Comparison of ENCODE assay signal across 7 mouse cellular contexts in genomic region chr7:19265928-19266822, GRCm38 (mm10). TPM values are rescaled to one million over a fixed set of nuclear protein-coding genes. Genes with fewer than 3 reads are reported as not detected.
DNase-seq lines count a peak whose midpoint lies in the region; ATAC-seq lines count a peak whose summit lies in the region.

No protein-coding gene starts in this region.

- H3K36me3 ChIP-seq in heart, embryonic 13.5 days: peaks cover 66% of the 10 kb centered on the region
- H3K36me3 ChIP-seq in liver, embryonic 13.5 days: peaks cover 45% of the 10 kb centered on the region

- peak overlapping the region; percentile 24; the same call in 1 of the 2 replicates for H3K27ac ChIP-seq in heart, embryonic 13.5 days (replicated peaks)
- peak overlapping the region; percentile 91 for H3K27ac ChIP-seq in liver, embryonic 13.5 days

- no peaks in the 10 kb centered on the region for H3K9me3 ChIP-seq in heart, embryonic 13.5 days
- H3K9me3 ChIP-seq in liver, embryonic 13.5 days (replicated peaks): no peaks in the 10 kb centered on the region

- H3K9ac ChIP-seq in heart, embryonic 13.5 days: peak overlapping the region; percentile 63
- H3K9ac ChIP-seq in liver, embryonic 13.5 days: peak overlapping the region; percentile 72

- no peaks in the 10 kb centered on the region for H3K27me3 ChIP-seq in heart, embryonic 13.5 days (replicated peaks)
- no peaks in the 10 kb centered on the region for H3K27me3 ChIP-seq in liver, embryonic 13.5 days

- peak overlapping the region; percentile 28; the same call in 1 of the 2 replicates for H3K4me2 ChIP-seq in heart, embryonic 13.5 days
- peak overlapping the region; percentile 100 for H3K4me2 ChIP-seq in liver, embryonic 13.5 days

- DNase-seq in 3134 (ENCODE audit: extremely low read depth, insufficient read length, low spot score): peak; percentile 59
- peak; percentile 83 to 85 for DNase-seq in B cell, adult 2 months
- no peak for DNase-seq in liver, embryonic 13.5 days
- peak; percentile 43 to 63 for DNase-seq in spleen, postnatal 10 days (ENCODE audit: low spot score in 2 of 2)
- no peak for DNase-seq in neural tube, embryonic 10.5 days (ENCODE audit: extremely low spot score, low spot score)
- DNase-seq in frontal cortex, postnatal 25 days (ENCODE audit: low spot score in 2 of 2): no peak

- no peak overlapping the region for H3K4me3 ChIP-seq in heart, embryonic 13.5 days
- peak overlapping the region; percentile 40 for H3K4me3 ChIP-seq in liver, embryonic 13.5 days (replicated peaks)

- ATAC-seq in heart, embryonic 13.5 days (ENCODE audit: extremely low read depth, insufficient number of reproducible peaks, low FRiP score, low TSS enrichment): no peak
- ATAC-seq in liver, embryonic 13.5 days (ENCODE audit: low read depth): 0 out of 2 replicates have a peak, but pooled peaks have one; percentile 9

- WGBS in heart, embryonic 13.5 days: 63% methylated on average over 10 of the region's 10 CpGs
- WGBS in liver, embryonic 13.5 days (ENCODE audit: insufficient replicate concordance): 38% methylated on average over 10 of the region's 10 CpGs

- H3K4me1 ChIP-seq in heart, embryonic 13.5 days: peaks cover 59% of the 10 kb centered on the region
- peaks cover 79% of the 10 kb centered on the region for H3K4me1 ChIP-seq in liver, embryonic 13.5 days (replicated peaks)

RNA-seq across cellular contexts. Expression of gene Vasp, which starts 5.4 kb away (rescaled TPM):
- 81.2 and 81.7 TPM in 2 replicates for polyA plus RNA-seq in heart, embryonic 13.5 days (2015; fragmentation: Nextera tagmentation; extraction: Ambion mirVana)
- polyA plus RNA-seq in liver, embryonic 13.5 days (2015; fragmentation: Nextera tagmentation; extraction: Ambion mirVana): 45.6 and 46.7 TPM in 2 replicates

RNA-seq across cellular contexts. Expression of gene Ppm1n, which starts 13.7 kb away (rescaled TPM):
- not detected in 2 replicates for polyA plus RNA-seq in heart, embryonic 13.5 days (2015; fragmentation: Nextera tagmentation; extraction: Ambion mirVana)
- not detected in 2 replicates for polyA plus RNA-seq in liver, embryonic 13.5 days (2015; fragmentation: Nextera tagmentation; extraction: Ambion mirVana)

RNA-seq across cellular contexts. Expression of gene Rtn2, which starts 16.2 kb away (rescaled TPM):
- polyA plus RNA-seq in heart, embryonic 13.5 days (2015; fragmentation: Nextera tagmentation; extraction: Ambion mirVana): 26.1 and 29.3 TPM in 2 replicates
- polyA plus RNA-seq in liver, embryonic 13.5 days (2015; fragmentation: Nextera tagmentation; extraction: Ambion mirVana): 4.0 and 4.1 TPM in 2 replicates

RNA-seq across cellular contexts. Expression of gene Opa3, which starts 38.0 kb away (rescaled TPM):
- 35.2 and 38.4 TPM in 2 replicates for polyA plus RNA-seq in heart, embryonic 13.5 days (2015; fragmentation: Nextera tagmentation; extraction: Ambion mirVana)
- polyA plus RNA-seq in liver, embryonic 13.5 days (2015; fragmentation: Nextera tagmentation; extraction: Ambion mirVana): 17.3 and 18.8 TPM in 2 replicates

RNA-seq across cellular contexts. Expression of gene Fosb, which starts 43.7 kb away (rescaled TPM):
- polyA plus RNA-seq in heart, embryonic 13.5 days (2015; fragmentation: Nextera tagmentation; extraction: Ambion mirVana): 0.14 and 0.16 TPM in 2 replicates
- 0.03 TPM in 1 of 2 replicates, not detected in the other for polyA plus RNA-seq in liver, embryonic 13.5 days (2015; fragmentation: Nextera tagmentation; extraction: Ambion mirVana)

Comparison
In these comparisons a context has a peak if more than half of its experiments do, and no peak if none do; other contexts are left out.
1. DNase-seq: peak in 3134 (single experiment), B cell, adult 2 months (2 of 2) and spleen, postnatal 10 days (2 of 2); none in liver, embryonic 13.5 days (single experiment), neural tube, embryonic 10.5 days (single experiment) and frontal cortex, postnatal 25 days (0 of 2).